Mouse (Mus musculus) testis, postnatal 10 days (tissue): Measurements from ENCODE around the gene Nhp2.
"Not testable (repeated sequence)": the region's sequence is repeated elsewhere in the genome, so short reads cannot be mapped to it uniquely, and the experiment has no call there.

ENCODE experiments used
- DNase-seq: peaks from one replicate; pipeline ENCODE4 v3.0.0; 2021; ENCODE audit warnings: low spot score

Nhp2 gene

GRCm38 (mm10) chr11:51658291-51658690 lies 38.8 kb downstream of the Nhp2 start:
- DNase-seq = no peak

GRCm38 (mm10) chr11:51658705-51659104 lies 39.2 kb downstream of the Nhp2 start:
- no peak for DNase-seq

- no peak for DNase-seq
Measured at GRCm38 (mm10) chr11:51661867-51662365, 42.4 kb downstream of the Nhp2 start.

GRCm38 (mm10) chr11:51662632-51663031 lies 43.1 kb downstream of the Nhp2 start:
- DNase-seq = no peak

- not testable (repeated sequence) for DNase-seq
Measured at GRCm38 (mm10) chr11:51664747-51665146, 45.2 kb downstream of the Nhp2 start.

- peak; percentile 12 for DNase-seq
Measured at GRCm38 (mm10) chr11:51670846-51671245, 51.3 kb downstream of the Nhp2 start.

GRCm38 (mm10) chr11:51671376-51671775 lies 51.8 kb downstream of the Nhp2 start:
- DNase-seq = peak; percentile 36

GRCm38 (mm10) chr11:51673291-51673690 lies 53.8 kb downstream of the Nhp2 start:
- DNase-seq = peak; percentile 47
